Mouse (Mus musculus) bone marrow, adult 2 months (tissue): ENCODE data around the gene Pou2f1.

Experiments
- CTCF ChIP-seq: fragments of 200-500 bp; IDR thresholded peaks from 2 replicates; pipeline ENCODE4 v1.5.1; 2011; ENCODE audit warnings: low read length, control low read depth; ENCODE audit not compliant: control insufficient read depth, insufficient read depth
- POLR2A ChIP-seq: fragments of 200-500 bp; IDR thresholded peaks from 2 replicates; pipeline ENCODE4 v1.6.1; 2011; ENCODE audit warnings: low read depth, mild to moderate bottlenecking, control low read depth, low read length, borderline replicate concordance; ENCODE audit not compliant: control insufficient read depth

DNA sequence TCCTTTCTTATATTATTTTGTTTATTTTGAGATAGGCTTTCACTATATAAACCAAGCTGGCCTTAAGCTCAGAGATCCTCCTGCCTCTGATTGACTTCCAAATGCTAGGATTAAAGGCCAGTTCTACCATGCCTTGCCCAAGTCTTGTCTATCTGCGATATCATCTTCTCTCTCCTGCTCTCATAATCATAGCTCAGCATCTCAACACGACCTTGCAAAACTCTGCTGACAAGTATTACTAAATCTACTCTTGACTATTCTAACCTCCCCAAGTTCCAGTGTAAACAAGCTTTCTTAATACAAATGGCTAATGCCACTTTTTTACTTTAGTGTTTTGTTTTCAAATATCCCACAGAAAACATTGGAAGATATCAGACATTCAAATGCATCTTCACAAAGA is 94.3 kb downstream of the Pou2f1 start:
- TF ChIP-seq CTCF (no peak), POLR2A (no peak)
